Mouse (Mus musculus) kidney, adult 2 months (tissue): Measurements from ENCODE around the gene Clic1.

Source experiments
- CTCF ChIP-seq: fragments of 200-500 bp; conservative IDR thresholded peaks from 2 replicates; pipeline ENCODE4 v1.5.1; 2011; ENCODE audit warnings: low read depth, mild to moderate bottlenecking, control low read depth, low read length, moderate library complexity, mixed read lengths; ENCODE audit not compliant: insufficient read depth, insufficient read length
- POLR2A ChIP-seq: fragments of 200-500 bp; IDR thresholded peaks from one replicate; pipeline ENCODE4 v1.6.1; 2011; ENCODE audit warnings: low read depth, low read length, control low read depth

DNA sequence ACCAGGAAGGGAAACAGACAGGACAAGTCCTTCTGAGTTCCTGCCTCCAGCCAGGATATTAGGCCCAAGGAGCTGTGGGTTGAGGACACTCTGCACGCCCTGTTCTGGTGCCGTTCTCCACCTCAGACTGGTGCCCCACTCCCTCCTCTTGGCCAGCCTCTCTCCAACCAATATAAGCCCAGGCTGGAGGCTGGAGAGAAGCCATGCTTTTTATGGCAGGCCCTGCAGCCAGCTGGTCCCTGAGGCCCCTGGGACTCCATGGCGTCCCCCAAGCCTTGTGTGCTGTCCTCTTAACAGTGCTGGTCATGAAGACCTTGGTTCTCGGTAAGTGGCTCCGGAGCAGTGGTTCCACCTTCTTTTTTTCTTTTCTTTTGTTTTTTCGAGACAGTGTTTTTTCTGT is 58.3 kb downstream of the Clic1 start, which contains the start of gene Ly6g5c:
- TF ChIP-seq CTCF, result no peak
- TF ChIP-seq POLR2A, result no peak
